Mouse (Mus musculus): ENCODE measurements around the gene Ints1. TPM values are rescaled to one million over a fixed set of nuclear protein-coding genes. Genes with fewer than 3 reads are reported as not detected.
A peak's percentile ranks its signal among the peaks of the same experiment; 100 is the strongest.

Ints1 gene
- polyA plus RNA-seq, 1 experiment: 15.5 TPM

GRCm38 (mm10) chr5:139794137-139794536 is 18.7 kb upstream of the Ints1 start:
- Histone ChIP-seq H3K27ac (replicated peaks; ENCODE audit: low read depth, low read length) (peak overlapping the region; percentile 94), H3K4me3 (ENCODE audit: insufficient read depth, low read depth, low read length) (peak overlapping the region; percentile 42; the same call in 1 of the 2 replicates), H3K4me1 (ENCODE audit: control insufficient read depth, insufficient read depth, insufficient read length, low read length) (peaks cover 41% of the 10 kb centered on the region)

- H3K4me1 ChIP-seq (ENCODE audit: control insufficient read depth, insufficient read depth, insufficient read length, low read length): peaks cover 41% of the 10 kb centered on the region
- peak overlapping the region; percentile 94 for H3K27ac ChIP-seq (replicated peaks; ENCODE audit: low read depth, low read length)
- H3K4me3 ChIP-seq (ENCODE audit: insufficient read depth, low read depth, low read length): peak overlapping the region; percentile 89
These were observed 18.0 kb upstream of the Ints1 start for GRCm38 (mm10) chr5:139793338-139794089.

DNA sequence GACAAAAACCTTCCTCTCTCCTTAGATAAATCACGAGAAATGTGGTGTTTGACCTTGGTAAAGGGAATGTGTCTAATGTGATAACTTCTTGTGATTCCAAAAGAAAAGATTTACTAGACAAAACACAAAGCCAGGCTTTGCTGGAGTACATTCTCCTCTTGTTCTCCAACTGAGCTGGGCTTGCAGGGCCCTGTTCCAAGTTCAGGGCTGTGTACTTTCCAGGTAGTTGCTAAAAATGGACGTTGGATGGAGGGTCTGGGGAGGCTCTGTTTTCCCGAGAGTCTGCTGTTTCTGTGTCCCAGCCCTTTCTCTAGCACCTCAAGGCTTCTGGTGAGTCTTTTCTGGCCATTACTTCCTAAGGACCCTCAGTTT is 17.5 kb upstream of the Ints1 start:
- peaks cover 38% of the 10 kb centered on the region for H3K4me1 ChIP-seq (ENCODE audit: control insufficient read depth, insufficient read depth, insufficient read length, low read length)
- peak overlapping the region; percentile 89 for H3K4me3 ChIP-seq (ENCODE audit: insufficient read depth, low read depth, low read length)
- peak overlapping the region; percentile 91 for H3K27ac ChIP-seq (replicated peaks; ENCODE audit: low read depth, low read length)

GRCm38 (mm10) chr5:139792159-139792775 is 16.8 kb upstream of the Ints1 start:
- H3K27ac ChIP-seq (replicated peaks; ENCODE audit: low read depth, low read length): peak overlapping the region; percentile 91
- peaks cover 33% of the 10 kb centered on the region for H3K4me1 ChIP-seq (ENCODE audit: control insufficient read depth, insufficient read depth, insufficient read length, low read length)

GRCm38 (mm10) chr5:139791227-139792158 is 16.0 kb upstream of the Ints1 start, which contains the start of gene Mafk:
TSS of gene Mafk (plus strand) at chr5:139791513.
- H3K27ac ChIP-seq (replicated peaks; ENCODE audit: low read depth, low read length): peak within 1 kb of the TSS; percentile 91
- peak within 1 kb of the TSS; percentile 89 for H3K4me3 ChIP-seq (ENCODE audit: insufficient read depth, low read depth, low read length)
- H3K4me1 ChIP-seq (ENCODE audit: control insufficient read depth, insufficient read depth, insufficient read length, low read length): peaks cover 29% of the 10 kb centered on the region

More at GRCm38 (mm10) chr5:139792159-139792775, 16.8 kb upstream of the Ints1 start:
- H3K4me3 ChIP-seq (ENCODE audit: insufficient read depth, low read depth, low read length): peak overlapping the region; percentile 89

DNA sequence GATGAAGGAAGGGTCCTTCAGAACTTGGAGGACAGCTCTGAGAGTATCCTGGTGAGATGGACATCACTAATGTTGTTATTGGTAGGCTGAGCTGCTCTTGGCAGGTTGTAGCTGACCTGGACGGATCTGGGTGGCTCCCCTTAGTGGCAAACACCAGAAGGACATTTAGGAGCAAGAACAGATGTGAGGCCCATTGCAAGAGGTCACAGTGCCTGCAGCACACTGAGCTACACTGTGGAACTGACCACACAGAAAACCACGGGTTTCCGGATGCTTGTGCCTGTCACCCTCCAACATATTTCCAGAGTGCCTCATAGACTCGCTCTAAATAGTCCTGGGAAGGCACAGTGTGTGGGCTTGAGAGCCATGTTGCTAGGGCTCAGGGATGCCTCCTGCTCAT is 14.0 kb upstream of the Ints1 start:
- Histone ChIP-seq H3K4me3 (ENCODE audit: insufficient read depth, low read depth, low read length) (no peak overlapping the region), H3K4me1 (ENCODE audit: control insufficient read depth, insufficient read depth, insufficient read length, low read length) (peaks cover 12% of the 10 kb centered on the region), H3K27ac (replicated peaks; ENCODE audit: low read depth, low read length) (no peak overlapping the region)

DNA sequence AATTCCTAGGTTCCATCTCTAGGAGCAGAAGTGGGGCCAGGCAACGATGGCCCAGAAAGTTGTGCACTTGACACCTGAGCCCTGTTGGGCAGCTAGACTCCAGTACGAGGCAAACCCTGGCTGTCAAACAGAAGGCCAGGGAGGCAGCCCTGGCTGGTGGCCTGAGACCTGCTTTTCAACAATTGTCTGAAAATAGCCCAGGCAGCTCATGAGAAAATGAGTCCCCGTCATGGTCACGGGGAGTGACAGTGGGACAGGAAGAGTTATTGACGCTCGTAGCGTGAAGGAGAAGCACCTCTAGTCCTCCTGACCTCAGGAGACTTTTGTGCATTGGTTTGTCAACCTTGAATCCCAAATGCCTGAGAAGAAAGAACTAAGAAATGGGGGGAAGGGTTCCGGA is 5.9 kb upstream of the Ints1 start:
- no peak overlapping the region for H3K27ac ChIP-seq (replicated peaks; ENCODE audit: low read depth, low read length)

GRCm38 (mm10) chr5:139776966-139777365 is 1.5 kb upstream of the Ints1 start:
- no peak overlapping the region for H3K27ac ChIP-seq (replicated peaks; ENCODE audit: low read depth, low read length)
- no peaks in the 10 kb centered on the region for H3K4me1 ChIP-seq (ENCODE audit: control insufficient read depth, insufficient read depth, insufficient read length, low read length)

More for the DNA sequence above, 5.9 kb upstream of the Ints1 start:
- Histone ChIP-seq H3K4me1 (ENCODE audit: control insufficient read depth, insufficient read depth, insufficient read length, low read length) (no peaks in the 10 kb centered on the region), H3K4me3 (ENCODE audit: insufficient read depth, low read depth, low read length) (no peak overlapping the region)

GRCm38 (mm10) chr5:139768216-139768615 is 7.3 kb downstream of the Ints1 start:
- Histone ChIP-seq H3K27ac (replicated peaks; ENCODE audit: low read depth, low read length) (no peak overlapping the region), H3K4me3 (ENCODE audit: insufficient read depth, low read depth, low read length) (no peak overlapping the region), H3K4me1 (ENCODE audit: control insufficient read depth, insufficient read depth, insufficient read length, low read length) (no peaks in the 10 kb centered on the region)

More at GRCm38 (mm10) chr5:139776966-139777365, 1.5 kb upstream of the Ints1 start:
- no peak overlapping the region for H3K4me3 ChIP-seq (ENCODE audit: insufficient read depth, low read depth, low read length)

- no peaks in the 10 kb centered on the region for H3K4me1 ChIP-seq (ENCODE audit: control insufficient read depth, insufficient read depth, insufficient read length, low read length)
- no peak overlapping the region for H3K27ac ChIP-seq (replicated peaks; ENCODE audit: low read depth, low read length)
- H3K4me3 ChIP-seq (ENCODE audit: insufficient read depth, low read depth, low read length): no peak overlapping the region
These were observed 11.2 kb downstream of the Ints1 start for GRCm38 (mm10) chr5:139764296-139764695.

DNA sequence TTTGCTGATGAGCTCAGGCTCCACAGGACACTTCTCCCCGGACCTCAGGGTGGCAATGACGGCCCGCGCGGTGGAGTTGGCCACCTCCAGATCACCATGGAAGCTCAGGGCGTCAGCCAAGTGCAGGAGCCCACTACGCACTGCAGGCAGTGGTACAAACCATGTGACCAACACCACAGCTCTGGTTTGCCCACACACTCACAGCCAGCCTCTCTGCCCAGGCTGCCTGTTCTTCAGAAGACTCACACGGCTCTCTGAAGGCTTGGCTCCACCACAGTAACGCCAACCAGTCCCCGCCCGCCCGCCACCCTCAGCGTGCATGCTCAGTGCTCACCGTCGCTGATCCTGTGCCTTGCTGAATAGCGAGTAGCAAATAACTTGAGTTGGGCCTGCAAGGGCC is 17.4 kb downstream of the Ints1 start:
- Histone ChIP-seq H3K4me3 (ENCODE audit: insufficient read depth, low read depth, low read length) (no peak overlapping the region), H3K4me1 (ENCODE audit: control insufficient read depth, insufficient read depth, insufficient read length, low read length) (no peaks in the 10 kb centered on the region), H3K27ac (replicated peaks; ENCODE audit: low read depth, low read length) (no peak overlapping the region)

DNA sequence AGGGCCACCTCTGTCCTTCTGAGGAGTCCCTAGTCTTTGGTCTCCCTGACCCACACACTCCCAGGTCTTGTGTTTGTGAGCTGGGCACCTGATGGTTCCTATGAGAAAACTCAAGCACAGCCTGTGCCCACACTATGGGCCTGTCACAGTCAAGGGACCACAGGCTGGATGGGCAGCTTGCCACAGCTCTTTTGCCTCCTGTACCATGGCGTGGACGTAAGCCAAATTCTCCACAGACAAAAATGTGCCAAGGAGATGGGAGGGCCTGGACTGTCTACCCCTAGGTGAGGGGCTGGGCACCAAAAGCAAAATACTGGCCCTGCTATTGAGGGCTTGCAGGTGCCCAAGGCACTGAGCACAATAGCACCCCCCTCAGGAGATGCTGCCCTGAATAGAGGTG is 18.9 kb downstream of the Ints1 start:
- H3K4me3 ChIP-seq (ENCODE audit: insufficient read depth, low read depth, low read length): no peak overlapping the region
- H3K4me1 ChIP-seq (ENCODE audit: control insufficient read depth, insufficient read depth, insufficient read length, low read length): no peaks in the 10 kb centered on the region
- no peak overlapping the region for H3K27ac ChIP-seq (replicated peaks; ENCODE audit: low read depth, low read length)

DNA sequence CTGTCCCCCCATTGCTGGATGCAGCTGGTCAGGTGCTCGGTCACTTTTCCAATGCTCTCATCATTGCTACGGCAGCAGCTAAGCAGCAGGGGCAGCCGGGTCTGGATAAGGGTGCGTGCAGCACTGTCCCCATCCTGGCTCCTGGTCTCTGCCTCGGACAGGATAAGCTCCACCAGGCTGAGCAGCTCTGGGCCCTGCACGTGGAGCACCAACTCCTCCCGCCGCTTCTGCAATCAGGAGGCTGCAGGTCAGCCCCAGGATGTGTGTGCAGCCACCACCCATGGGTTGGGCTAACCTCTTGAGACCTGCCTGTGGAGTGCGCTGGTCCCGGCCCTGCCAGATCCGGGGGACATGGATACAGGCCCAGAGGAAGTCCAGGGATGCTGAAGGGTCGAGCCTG is 19.3 kb downstream of the Ints1 start:
- H3K4me1 ChIP-seq (ENCODE audit: control insufficient read depth, insufficient read depth, insufficient read length, low read length): no peaks in the 10 kb centered on the region
- no peak overlapping the region for H3K27ac ChIP-seq (replicated peaks; ENCODE audit: low read depth, low read length)
- no peak overlapping the region for H3K4me3 ChIP-seq (ENCODE audit: insufficient read depth, low read depth, low read length)

DNA sequence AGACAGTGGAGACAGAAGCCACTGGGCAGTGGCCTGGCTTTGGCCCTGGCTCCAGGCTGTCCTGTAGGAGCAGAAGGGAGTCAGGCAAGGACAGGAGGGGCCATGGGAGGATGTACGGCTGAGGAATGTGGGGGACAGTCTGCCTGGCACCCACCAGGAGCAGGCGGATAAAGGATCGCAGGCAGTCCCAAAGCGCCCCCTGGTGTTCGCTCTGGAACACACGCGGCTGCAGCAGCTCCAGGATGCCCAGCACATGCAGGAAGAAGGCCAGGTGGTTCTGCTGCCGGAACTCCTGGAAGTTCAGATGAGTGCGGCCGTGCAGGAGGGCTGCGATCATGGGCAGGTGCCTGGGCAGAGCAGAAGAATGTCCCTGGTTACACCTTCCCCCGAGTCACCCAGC is 20.7 kb downstream of the Ints1 start:
- Histone ChIP-seq H3K27ac (replicated peaks; ENCODE audit: low read depth, low read length) (no peak overlapping the region), H3K4me1 (ENCODE audit: control insufficient read depth, insufficient read depth, insufficient read length, low read length) (no peaks in the 10 kb centered on the region), H3K4me3 (ENCODE audit: insufficient read depth, low read depth, low read length) (no peak overlapping the region)

GRCm38 (mm10) chr5:139750535-139750934 is 24.9 kb downstream of the Ints1 start:
- Histone ChIP-seq H3K27ac (replicated peaks; ENCODE audit: low read depth, low read length) (no peak overlapping the region), H3K4me1 (ENCODE audit: control insufficient read depth, insufficient read depth, insufficient read length, low read length) (no peaks in the 10 kb centered on the region), H3K4me3 (ENCODE audit: insufficient read depth, low read depth, low read length) (no peak overlapping the region)

Measured in brown adipose tissue, adult 24 weeks (tissue).